19 mouse cellular contexts compared by ENCODE assay signal in genomic region chr13:113289760-113290159, GRCm38 (mm10). TPM values are rescaled to one million over a fixed set of nuclear protein-coding genes. Genes with fewer than 3 reads are reported as not detected.
"Had no signal": no experiment of that assay in that cellular context is flagged by ENCODE, and none has a peak within 500 bp of the region (broad histone marks: within the 10 kb centered on the region; RNA-seq: fewer than 3 reads in every experiment).

No protein-coding gene starts in this region.

- ATAC-seq: intestine, embryonic 15.5 days; liver, postnatal 0 days; lung, postnatal 0 days had no signal

- H3K27ac ChIP-seq: intestine, embryonic 15.5 days; kidney, embryonic 15.5 days; limb, embryonic 12.5 days; limb, embryonic 15.5 days; liver, embryonic 14.5 days; macrophage had no signal

- H3K36me3 ChIP-seq: intestine, embryonic 15.5 days; kidney, embryonic 15.5 days; limb, embryonic 12.5 days; limb, embryonic 15.5 days had no signal

- H3K9ac ChIP-seq: intestine, embryonic 15.5 days; kidney, embryonic 15.5 days; limb, embryonic 12.5 days; limb, embryonic 15.5 days; liver, embryonic 14.5 days; liver, postnatal 0 days; lung, embryonic 14.5 days had no signal

- H3K9me3 ChIP-seq: intestine, embryonic 15.5 days; kidney, embryonic 15.5 days; limb, embryonic 12.5 days; limb, embryonic 15.5 days had no signal

- H3K27me3 ChIP-seq: intestine, embryonic 15.5 days; limb, embryonic 15.5 days had no signal

- DNase-seq: kidney, adult 11 months; kidney, adult 8-10 months; kidney, postnatal 10 days; kidney, postnatal 36 days; left cerebral cortex, postnatal 4 days; liver, postnatal 0 days; lung, embryonic 14.5 days; right cerebral cortex, postnatal 4 days; thymus, postnatal 25 days had no signal

- H3K4me3 ChIP-seq: intestine, embryonic 15.5 days; kidney, embryonic 15.5 days; limb, embryonic 12.5 days; limb, embryonic 15.5 days; myocyte had no signal

- H3K4me2 ChIP-seq: intestine, embryonic 15.5 days; kidney, embryonic 15.5 days; limb, embryonic 12.5 days; limb, embryonic 15.5 days; liver, embryonic 11.5 days; lung, embryonic 14.5 days had no signal

RNA-seq across cellular contexts. Expression of gene BC067074, which starts 3.2 kb away (rescaled TPM):
- total RNA-seq: monocyte, adult 5-6 weeks had no signal
- polyA plus RNA-seq: macrophage had no signal
